Mouse (Mus musculus): ENCODE data around the gene Grm1. TPM values are rescaled to one million over a fixed set of nuclear protein-coding genes. Genes with fewer than 3 reads are reported as not detected.

Grm1 gene
- polyA plus RNA-seq (2014; fragmentation: Illumina TruSeq; extraction: RNeasy Lipid Tissue Mini Kit (QIAGEN cat#74804); ENCODE audit: low read depth, low replicate concordance): not detected

DNA sequence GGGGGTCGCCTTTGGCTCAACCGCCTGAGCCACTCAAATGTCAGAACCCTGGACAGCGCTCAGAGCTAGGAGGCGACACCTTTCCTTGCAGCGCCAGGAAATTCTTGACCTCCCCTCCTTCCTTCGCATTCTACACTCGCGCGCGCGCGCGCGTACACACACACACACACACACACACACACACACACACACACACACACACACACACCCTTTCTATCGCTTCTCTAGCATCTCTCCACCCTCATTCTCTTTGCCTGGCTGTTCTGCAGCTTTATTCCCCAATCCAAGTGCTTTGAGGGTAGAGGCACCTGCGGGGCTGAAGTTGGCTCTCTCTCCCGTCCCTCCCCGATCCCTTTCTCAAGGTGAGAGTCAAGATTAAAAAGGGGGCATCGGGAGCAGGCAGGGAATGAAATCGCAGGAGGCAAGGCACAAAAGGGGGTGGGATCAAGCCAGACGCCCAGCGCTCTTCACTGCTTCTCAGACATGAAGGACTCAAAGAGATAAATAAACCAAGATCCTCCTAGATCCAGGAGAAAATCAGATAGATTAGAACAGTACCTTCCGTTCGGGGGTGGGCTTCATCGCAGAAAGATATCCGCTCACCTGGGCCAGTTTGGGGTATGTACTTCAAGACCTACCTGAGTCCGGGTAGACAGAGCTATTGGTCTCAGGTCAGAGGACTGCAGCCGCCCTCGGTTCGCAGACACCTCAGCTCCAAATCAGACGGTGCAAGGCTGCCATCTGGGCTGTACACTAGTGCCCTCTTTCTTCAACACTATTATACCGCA, at the start of gene Grm1:
Grm1 (minus strand) TSS at position 746 of the 788 bp plus-strand sequence.

DNA sequence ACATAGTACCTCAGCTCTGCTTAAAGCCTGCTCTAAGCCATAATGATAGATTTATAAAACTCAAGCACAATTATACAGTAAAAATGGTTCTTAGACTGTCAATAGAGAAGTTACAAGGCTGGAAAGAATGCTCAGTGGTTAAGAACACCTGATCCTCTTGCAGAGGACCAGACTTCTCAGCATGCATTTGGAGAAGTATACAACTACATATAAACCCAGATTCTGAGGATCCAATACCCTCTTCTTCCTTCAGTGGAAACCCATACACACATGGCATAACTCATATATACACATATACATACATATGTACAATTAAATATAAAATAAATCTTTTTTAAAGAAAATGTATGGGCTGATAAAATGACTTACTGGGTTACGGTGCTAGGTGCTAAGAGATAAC, 401.1 kb downstream of the Grm1 start, which contains the start of gene Gm10944:
Gm10944 (plus strand) TSS at position 301 of the 400 bp plus-strand sequence.

Other genes starting within 250 kb of the Grm1 start
- 26.3 TPM for gene Shprh, start 67.1 kb upstream of the Grm1 start, polyA plus RNA-seq (2014; fragmentation: Illumina TruSeq; extraction: RNeasy Lipid Tissue Mini Kit (QIAGEN cat#74804); ENCODE audit: low read depth, low replicate concordance)
- 34.3 TPM for gene Fbxo30, start 199.0 kb upstream of the Grm1 start, polyA plus RNA-seq (2014; fragmentation: Illumina TruSeq; extraction: RNeasy Lipid Tissue Mini Kit (QIAGEN cat#74804); ENCODE audit: low read depth, low replicate concordance)